Mouse (Mus musculus) small intestine, adult 2 months (tissue): ENCODE results near the gene Faim2. TPM values are rescaled to one million over a fixed set of nuclear protein-coding genes. Genes with fewer than 3 reads are reported as not detected.

Source experiments
- H3K27ac ChIP-seq: fragments of 200-500 bp; 2 replicates; pipeline ENCODE4 v1.5.1; 2012; ENCODE audit warnings: low read depth, low read length, control low read depth, inconsistent platforms; ENCODE audit not compliant: insufficient read depth
- H3K27me3 ChIP-seq: fragments of 200-500 bp; 2 replicates; pipeline ENCODE4 v1.6.1; 2012; ENCODE audit warnings: mild to moderate bottlenecking, moderate library complexity, low read length, inconsistent platforms; ENCODE audit not compliant: control insufficient read depth, insufficient read depth
- H3K36me3 ChIP-seq: fragments of 200-500 bp; 2 replicates; pipeline ENCODE4 v1.6.1; 2012; ENCODE audit warnings: mild to moderate bottlenecking, low read length, control low read depth, inconsistent platforms; ENCODE audit not compliant: control insufficient read depth, insufficient read depth
- H3K4me1 ChIP-seq: fragments of 200-500 bp; 2 replicates; pipeline ENCODE4 v1.6.1; 2012; ENCODE audit warnings: low read length, inconsistent platforms, mixed read lengths; ENCODE audit not compliant: control insufficient read depth, insufficient read depth, insufficient read length
- H3K4me3 ChIP-seq: fragments of 200-500 bp; 2 replicates; pipeline ENCODE4 v1.5.1; 2012; ENCODE audit warnings: low read depth, mild to moderate bottlenecking, control low read depth, inconsistent platforms, low read length, moderate library complexity
- CTCF ChIP-seq: fragments of 200-500 bp; IDR thresholded peaks from 2 replicates; pipeline ENCODE4 v1.5.1; 2012; ENCODE audit warnings: low read depth, mild to moderate bottlenecking, control low read depth, inconsistent platforms, low read length, moderate library complexity, mixed read lengths; ENCODE audit not compliant: insufficient replicate concordance, insufficient read length; ENCODE audit errors: extremely low read depth
- POLR2A ChIP-seq: fragments of 200-500 bp; IDR thresholded peaks from 2 replicates; pipeline ENCODE4 v1.6.1; 2012; ENCODE audit warnings: low read depth, mild to moderate bottlenecking, control low read depth, inconsistent platforms, low read length, moderate library complexity
- WGBS: fragments of 180-500 bp; shearing (Covaris S2); methylation state at CpG from one replicate; pipeline ENCODE4 v1.1.7; 2018; 5-methylcytosine and 5-hydroxymethylcytosine counted together
- polyA plus RNA-seq: library from polyadenylated mRNA; depleted of rRNA; stranded (reverse); fragments of >200 nt; gene quantifications from 2 replicates; pipeline ENCODE4 v1.2.3, GENCODE M21; 2012

The Faim2 gene
- polyA plus RNA-seq, 1 experiment = 1.7 TPM

GRCm38 (mm10) chr15:99469736-99470135 is 58.2 kb downstream of the Faim2 start:
- TF ChIP-seq CTCF = no peak
- no peak for TF ChIP-seq POLR2A

GRCm38 (mm10) chr15:99469067-99469466 is 58.9 kb downstream of the Faim2 start:
- H3K27ac ChIP-seq = no peak overlapping the region
- 34% methylated on average over 3 of the region's 3 CpGs for WGBS
- TF ChIP-seq CTCF = peak; percentile 57; the same call in 1 of the 2 replicates
- TF ChIP-seq POLR2A = no peak
- no peaks in the 10 kb centered on the region; the same call in 1 of the 2 replicates for H3K36me3 ChIP-seq
- no peaks in the 10 kb centered on the region for H3K4me1 ChIP-seq
- H3K27me3 ChIP-seq = no peaks in the 10 kb centered on the region
- no peak overlapping the region for H3K4me3 ChIP-seq

More at GRCm38 (mm10) chr15:99469736-99470135, 58.2 kb downstream of the Faim2 start:
- Histone ChIP-seq H3K4me3 (no peak overlapping the region), H3K27ac (no peak overlapping the region), H3K27me3 (no peaks in the 10 kb centered on the region), H3K4me1 (no peaks in the 10 kb centered on the region; the same call in 1 of the 2 replicates), H3K36me3 (no peaks in the 10 kb centered on the region; the same call in 1 of the 2 replicates)
- 86% methylated on average over 4 of the region's 4 CpGs for WGBS

- no peak overlapping the region for H3K4me3 ChIP-seq
- H3K4me1 ChIP-seq = peaks cover 3% of the 10 kb centered on the region; the same call in 1 of the 2 replicates
- no peak overlapping the region for H3K27ac ChIP-seq
- TF ChIP-seq CTCF (no peak), POLR2A (no peak)
- WGBS = 32% methylated on average over 13 of the region's 13 CpGs
- H3K36me3 ChIP-seq = no peaks in the 10 kb centered on the region
- no peaks in the 10 kb centered on the region for H3K27me3 ChIP-seq
These were observed 64.8 kb downstream of the Faim2 start for GRCm38 (mm10) chr15:99463194-99463593.

GRCm38 (mm10) chr15:99457606-99458401 is 70.2 kb downstream of the Faim2 start, which contains the start of gene Nckap5l:
TSS of gene Nckap5l (minus strand) at chr15:99457748.
- peak; percentile 17; the same call in 1 of the 2 replicates for TF ChIP-seq POLR2A
- TF ChIP-seq CTCF = no peak
- Histone ChIP-seq H3K27ac (peak within 1 kb of the TSS; percentile 32), H3K4me1 (peaks cover 6% of the 10 kb centered on the region), H3K36me3 (no peaks in the 10 kb centered on the region), H3K27me3 (no peaks in the 10 kb centered on the region), H3K4me3 (peak within 1 kb of the TSS; percentile 87)
- under 1% methylated on average over 45 of the region's 45 CpGs for WGBS

GRCm38 (mm10) chr15:99456963-99457605 is 70.9 kb downstream of the Faim2 start:
- Histone ChIP-seq H3K36me3 (no peaks in the 10 kb centered on the region), H3K27me3 (no peaks in the 10 kb centered on the region), H3K4me3 (peak overlapping the region; percentile 87), H3K27ac (peak overlapping the region; percentile 9; the same call in 1 of the 2 replicates), H3K4me1 (peaks cover 6% of the 10 kb centered on the region)
- 7% methylated on average over 37 of the region's 43 CpGs for WGBS
- TF ChIP-seq CTCF (no peak), POLR2A (no peak)

GRCm38 (mm10) chr15:99456338-99456962 is 71.5 kb downstream of the Faim2 start:
- Histone ChIP-seq H3K27ac (peak overlapping the region; percentile 9; the same call in 1 of the 2 replicates), H3K4me3 (peak overlapping the region; percentile 87), H3K4me1 (peaks cover 6% of the 10 kb centered on the region), H3K36me3 (no peaks in the 10 kb centered on the region), H3K27me3 (no peaks in the 10 kb centered on the region)
- TF ChIP-seq CTCF = no peak
- TF ChIP-seq POLR2A = no peak
- WGBS = 69% methylated on average over 7 of the region's 7 CpGs
